Mouse (Mus musculus) ES-E14 (cell line): ENCODE data around the gene Tktl2. TPM values are rescaled to one million over a fixed set of nuclear protein-coding genes. Genes with fewer than 3 reads are reported as not detected.

ENCODE experiments used
- DNase-seq: peaks from one replicate; pipeline ENCODE4 v3.0.0-alpha.2; 2013; ENCODE audit warnings: low read depth, low spot score
- H3K27ac ChIP-seq: 2 replicates; pipeline ENCODE4 v1.5.1; 2012; ENCODE audit warnings: low read depth, mild to moderate bottlenecking, low read length, moderate library complexity, mixed read lengths; ENCODE audit not compliant: poor library complexity, insufficient read depth, severe bottlenecking
- H3K36me3 ChIP-seq: 2 replicates; pipeline ENCODE4 v1.6.1; 2012; ENCODE audit warnings: mild to moderate bottlenecking, low read length, moderate library complexity, mixed read lengths; ENCODE audit not compliant: control insufficient read depth, poor library complexity, insufficient read depth, severe bottlenecking
- H3K4me1 ChIP-seq, 2 experiments: fragments of 150-350 bp in 1 of 2; sonication (generic) in 1 of 2; 2 replicates each; pipeline ENCODE4 v1.6.1; 2012; ENCODE audit warnings: low read length in 2 of 2, mild to moderate bottlenecking in 1 of 2, mixed read lengths in 1 of 2; ENCODE audit not compliant: control insufficient read depth in 2 of 2, insufficient read depth in 2 of 2, poor library complexity in 1 of 2
- H3K4me3 ChIP-seq, 2 experiments: fragments of 150-350 bp in 1 of 2; sonication (generic) in 1 of 2; 2 replicates each; pipeline ENCODE4 v1.5.1; 2012; ENCODE audit warnings: low read length in 2 of 2, low read depth in 1 of 2, mild to moderate bottlenecking in 1 of 2, mixed read lengths in 1 of 2; ENCODE audit not compliant: insufficient read depth in 1 of 2, poor library complexity in 1 of 2, severe bottlenecking in 1 of 2
- H3K9ac ChIP-seq: 2 replicates; pipeline ENCODE4 v1.6.1; 2012; ENCODE audit warnings: low read depth, mild to moderate bottlenecking, low read length, mixed read lengths; ENCODE audit not compliant: poor library complexity, insufficient read depth, severe bottlenecking
- H3K9me3 ChIP-seq: fragments of 150-350 bp; sonication (generic); 2 replicates; pipeline ENCODE4 v1.6.1; 2012; ENCODE audit warnings: low read depth, mild to moderate bottlenecking, low read length; ENCODE audit not compliant: control insufficient read depth, insufficient read depth
- CHD2 ChIP-seq: IDR thresholded peaks from 2 replicates; pipeline ENCODE4 v1.6.1; 2014; ENCODE audit warnings: mild to moderate bottlenecking, low read depth, low read length, inconsistent platforms
- HCFC1 ChIP-seq: IDR thresholded peaks from 2 replicates; pipeline ENCODE4 v1.6.1; 2012; ENCODE audit warnings: low read length, inconsistent platforms, borderline replicate concordance; ENCODE audit not compliant: insufficient read depth
- MAFK ChIP-seq: IDR thresholded peaks from 2 replicates; pipeline ENCODE4 v1.6.1; 2014; ENCODE audit warnings: mild to moderate bottlenecking, low read depth, low read length, inconsistent platforms; ENCODE audit not compliant: insufficient read depth
- ZC3H11A ChIP-seq: IDR thresholded peaks from 2 replicates; pipeline ENCODE4 v1.6.1; 2012; ENCODE audit warnings: low read depth, mild to moderate bottlenecking, inconsistent platforms, low read length, borderline replicate concordance
- ZNF384 ChIP-seq: IDR thresholded peaks from 2 replicates; pipeline ENCODE4 v1.6.1; 2012; ENCODE audit warnings: low read depth, low read length, inconsistent platforms
- in situ Hi-C, 2 experiments: fragments of 600-800 bp; cut with MboI; formaldehyde crosslinking; loops; one replicate each; pipeline ENCODE4 v1.15.1; 2025; ENCODE audit warnings: low sequenced_read_pairs in 2 of 2, inconsistent platforms in 1 of 2; ENCODE audit not compliant: unreplicated experiment in 2 of 2
- total RNA-seq: library from RNA; depleted of rRNA; stranded (reverse); fragments of 300-350 nt; gene quantifications from 2 replicates; pipeline ENCODE4 v1.2.3, GENCODE M21; 2012

Tktl2 gene
- total RNA-seq, 1 experiment: 2.1 TPM

DNA sequence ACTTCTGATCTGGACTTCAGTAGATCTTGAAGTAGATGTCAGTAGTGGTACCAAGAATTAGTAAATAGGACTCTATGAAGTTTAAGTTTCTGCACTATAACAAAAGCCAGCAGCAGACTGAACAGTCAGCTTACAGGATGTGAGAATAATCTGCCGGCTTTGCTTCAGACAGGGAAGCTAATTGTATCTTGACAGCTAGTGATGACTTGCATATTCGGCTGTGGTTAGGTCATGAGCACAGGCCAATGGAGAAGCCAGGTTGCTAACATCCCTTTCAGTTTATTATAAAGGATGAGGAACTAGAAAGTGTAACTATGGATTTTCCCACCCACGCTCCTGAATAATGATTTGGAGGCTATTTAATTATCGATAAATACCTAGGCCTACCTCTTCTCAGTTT lies 20.9 kb upstream of the Tktl2 start:
- Histone ChIP-seq H3K4me3 (no peak overlapping the region), H3K4me1 (peaks cover 0 to 2% of the 10 kb centered on the region in 2 experiments; a peak in 2 of 4 replicates), H3K27ac (no peak overlapping the region), H3K36me3 (no peaks in the 10 kb centered on the region), H3K9ac (no peak overlapping the region), H3K9me3 (no peaks in the 10 kb centered on the region)
- no peak for DNase-seq
- in situ Hi-C loops: no loop called here
- TF ChIP-seq ZC3H11A (no peak), CHD2 (no peak), ZNF384 (no peak), MAFK (no peak), HCFC1 (no peak)

DNA sequence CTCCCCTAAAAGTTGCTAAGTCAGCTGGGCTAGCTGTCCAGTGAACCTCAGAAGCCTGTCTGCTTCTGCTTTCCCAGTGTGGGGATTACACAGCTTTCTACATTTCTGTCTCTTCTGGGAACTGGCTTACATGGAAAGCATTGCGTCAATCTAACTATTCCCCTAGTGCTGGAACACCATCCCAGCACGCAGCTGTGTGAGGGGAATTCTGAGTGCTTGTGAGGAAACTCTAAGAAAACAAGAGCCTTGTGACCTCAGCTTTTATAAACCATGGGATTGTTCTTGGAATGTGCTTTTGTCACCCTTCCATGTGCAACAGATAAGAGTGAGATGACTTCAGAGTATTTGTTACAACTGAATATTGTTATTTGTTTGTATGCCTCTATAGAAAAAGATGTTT lies 17.1 kb upstream of the Tktl2 start:
- Histone ChIP-seq H3K36me3 (no peaks in the 10 kb centered on the region), H3K4me3 (no peak overlapping the region), H3K4me1 (no peaks in the 10 kb centered on the region), H3K9me3 (no peaks in the 10 kb centered on the region), H3K9ac (no peak overlapping the region), H3K27ac (no peak overlapping the region)
- in situ Hi-C loops: no loop called here
- DNase-seq: no peak
- no peak for TF ChIP-seq HCFC1
- TF ChIP-seq ZNF384: no peak
- TF ChIP-seq MAFK: no peak
- TF ChIP-seq ZC3H11A: no peak
- no peak for TF ChIP-seq CHD2

DNA sequence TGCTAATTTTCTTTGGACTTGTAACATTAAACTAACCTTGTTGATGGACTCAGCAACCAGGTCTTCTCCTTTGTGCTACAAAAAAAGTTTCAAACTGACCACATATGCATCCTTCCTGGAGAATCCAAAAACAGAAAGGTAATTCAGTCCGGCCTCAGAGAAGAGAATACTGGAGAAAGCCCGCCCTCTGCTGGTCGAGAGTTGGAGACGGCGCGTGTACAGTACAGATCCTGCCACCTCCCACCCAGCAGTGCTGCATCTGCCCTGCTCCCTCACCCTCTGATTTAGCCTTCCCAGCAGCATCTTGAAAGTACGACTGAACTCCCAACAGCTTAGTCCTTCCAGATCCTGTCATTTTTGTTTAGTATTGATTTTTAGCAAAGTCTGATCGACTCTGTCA lies 15.8 kb upstream of the Tktl2 start:
- TF ChIP-seq ZC3H11A (0 out of 2 replicates have a peak, but pooled peaks have one; percentile 26), ZNF384 (no peak)
- in situ Hi-C loops: no loop called here
- no peaks in the 10 kb centered on the region for H3K9me3 ChIP-seq
- no peak overlapping the region for H3K27ac ChIP-seq
- H3K9ac ChIP-seq: no peak overlapping the region
- no peaks in the 10 kb centered on the region for H3K36me3 ChIP-seq
- no peak overlapping the region for H3K4me3 ChIP-seq
- DNase-seq: no peak
- no peaks in the 10 kb centered on the region for H3K4me1 ChIP-seq

DNA sequence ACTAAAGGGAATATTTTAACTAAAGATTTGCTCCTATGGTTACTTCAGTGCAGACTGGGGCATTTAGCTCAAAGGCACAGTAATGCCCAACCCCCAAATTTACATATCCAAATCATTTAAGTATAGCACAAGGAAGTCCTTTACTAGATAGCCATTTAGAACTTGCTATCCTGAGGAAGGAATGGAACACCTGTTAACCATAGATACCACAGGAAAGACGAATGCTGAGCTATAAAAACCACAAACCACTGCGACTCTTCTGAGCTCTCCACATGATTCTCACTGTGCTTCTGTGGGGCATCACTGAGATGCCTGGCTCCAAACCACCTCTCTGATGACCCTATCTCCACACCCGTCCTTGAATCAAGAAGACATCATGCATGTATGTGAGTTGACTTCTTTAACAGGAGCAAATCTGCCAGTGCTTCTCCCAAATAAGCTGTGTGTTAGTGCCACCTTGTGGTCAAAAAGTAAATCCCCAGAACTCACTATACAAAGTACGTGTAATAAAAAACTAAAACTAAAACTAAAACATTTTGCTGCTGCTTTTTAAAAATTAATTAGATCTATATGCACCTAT lies 14.5 kb upstream of the Tktl2 start:
- H3K4me1 ChIP-seq: no peaks in the 10 kb centered on the region
- TF ChIP-seq CHD2 (no peak), MAFK (no peak), ZNF384 (no peak), ZC3H11A (0 out of 2 replicates have a peak, but pooled peaks have one; percentile 28), HCFC1 (no peak)
- H3K9me3 ChIP-seq: no peaks in the 10 kb centered on the region
- H3K9ac ChIP-seq: no peak overlapping the region
- in situ Hi-C loops: no loop called here
- H3K27ac ChIP-seq: no peak overlapping the region
- H3K36me3 ChIP-seq: no peaks in the 10 kb centered on the region
- no peak for DNase-seq
- no peak overlapping the region for H3K4me3 ChIP-seq

DNA sequence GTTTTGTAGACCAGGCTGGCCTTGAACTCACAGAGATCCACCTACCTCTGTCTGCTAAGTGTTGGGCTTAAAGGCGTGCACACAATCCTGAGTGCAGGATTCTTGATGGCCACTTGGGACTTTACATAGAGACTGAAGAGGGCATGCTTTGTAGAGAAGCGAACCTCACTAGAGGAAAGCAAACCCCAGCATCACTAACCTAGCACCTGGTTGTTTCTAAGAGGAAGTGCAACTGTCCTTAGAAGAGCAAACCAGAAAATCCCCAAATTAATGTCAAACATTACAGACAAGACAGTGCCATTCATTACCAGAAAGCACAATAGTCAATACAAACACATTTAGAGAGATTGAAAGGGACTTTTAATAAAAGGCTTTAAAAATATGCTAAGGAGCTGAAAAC lies 8.2 kb upstream of the Tktl2 start:
- no peak overlapping the region for H3K9ac ChIP-seq
- no peak for DNase-seq
- no peak for TF ChIP-seq MAFK
- no peak for TF ChIP-seq HCFC1
- TF ChIP-seq ZNF384: no peak
- TF ChIP-seq ZC3H11A: no peak
- H3K9me3 ChIP-seq: no peaks in the 10 kb centered on the region
- no peak overlapping the region for H3K27ac ChIP-seq
- H3K4me3 ChIP-seq: no peak overlapping the region
- in situ Hi-C loops: no loop called here
- H3K36me3 ChIP-seq: no peaks in the 10 kb centered on the region
- no peaks in the 10 kb centered on the region for H3K4me1 ChIP-seq
